Mouse (Mus musculus) stomach, postnatal 0 days (tissue): ENCODE measurements at regions not wholly inside any gene's neighbourhood (a gene's known extent, or its start where the extent isn't known, plus 50 kb on each side); places are given as distances from the start of the nearest gene placed in this dataset.

Experiments
- CTCF ChIP-seq: IDR thresholded peaks from 2 replicates; pipeline ENCODE4 v1.5.1; 2016; ENCODE audit warnings: antibody characterized with exemption, low read depth, mild to moderate bottlenecking, moderate library complexity
- EP300 ChIP-seq: optimal IDR thresholded peaks from 2 replicates; pipeline ENCODE3; 2016; ENCODE audit warnings: antibody characterized with exemption

- no peak for TF ChIP-seq CTCF
- TF ChIP-seq EP300, result no peak
These were observed 55.4 kb upstream of the Jak2 start for GRCm38 (mm10) chr19:29196186-29196585.
